Mouse (Mus musculus): Measurements from ENCODE around the gene Polr1d. TPM values are rescaled to one million over a fixed set of nuclear protein-coding genes. Genes with fewer than 3 reads are reported as not detected.

Gene Polr1d
- total and polyA plus RNA-seq, 3 experiments: 107 to 188 (median 131) TPM

- Histone ChIP-seq H3K27me3 (ENCODE audit: insufficient read depth, low read length) (peaks cover 2% of the 10 kb centered on the region; the same call in 1 of the 2 replicates), H3K4me3 (ENCODE audit: low read depth, low read length) (no peak overlapping the region), H3K36me3 (replicated peaks) (no peaks in the 10 kb centered on the region), H3K9me3 (replicated peaks) (no peaks in the 10 kb centered on the region), H3K4me1 (ENCODE audit: insufficient read depth, low read depth, low read length) (no peaks in the 10 kb centered on the region)
- ATAC-seq (ENCODE audit: extremely low read depth, insufficient number of reproducible peaks, low FRiP score, poor library complexity, severe bottlenecking): no peak
- DNase-seq (ENCODE audit: low spot score): no peak
- TF ChIP-seq GATA1 (IDR thresholded peaks at IDR 0.05; ENCODE audit: borderline replicate concordance, low read length): no peak
- TF ChIP-seq GATA2 (IDR thresholded peaks at IDR 0.05; ENCODE audit: borderline replicate concordance, low read depth, low read length): no peak
- no peak for TF ChIP-seq CTCF (IDR thresholded peaks at IDR 0.05; ENCODE audit: low read depth, low read length)
- no peak for TF ChIP-seq POLR2AphosphoS5 (IDR thresholded peaks at IDR 0.05; ENCODE audit: insufficient replicate concordance, low read depth, low read length)
- TF ChIP-seq TAL1 (conservative IDR thresholded peaks at IDR 0.05; ENCODE audit: low read depth, low read length): no peak
Observed at GRCm38 (mm10) chr5:147154806-147155371, 78.0 kb downstream of the Polr1d start.

- ATAC-seq (ENCODE audit: extremely low read depth, insufficient number of reproducible peaks, low FRiP score, poor library complexity, severe bottlenecking) (no peak), DNase-seq (ENCODE audit: low spot score) (no peak)
- TF ChIP-seq POLR2AphosphoS5 (IDR thresholded peaks at IDR 0.05; ENCODE audit: insufficient replicate concordance, low read depth, low read length) (no peak), GATA1 (IDR thresholded peaks at IDR 0.05; ENCODE audit: borderline replicate concordance, low read length) (no peak), CTCF (IDR thresholded peaks at IDR 0.05; ENCODE audit: low read depth, low read length) (no peak), TAL1 (conservative IDR thresholded peaks at IDR 0.05; ENCODE audit: low read depth, low read length) (no peak), GATA2 (IDR thresholded peaks at IDR 0.05; ENCODE audit: borderline replicate concordance, low read depth, low read length) (no peak)
- Histone ChIP-seq H3K4me1 (ENCODE audit: insufficient read depth, low read depth, low read length) (no peaks in the 10 kb centered on the region), H3K27me3 (ENCODE audit: insufficient read depth, low read length) (peaks cover 2% of the 10 kb centered on the region; the same call in 1 of the 2 replicates), H3K9me3 (replicated peaks) (no peaks in the 10 kb centered on the region), H3K4me3 (ENCODE audit: low read depth, low read length) (no peak overlapping the region), H3K36me3 (replicated peaks) (no peaks in the 10 kb centered on the region)
Observed at GRCm38 (mm10) chr5:147155449-147156133, 78.7 kb downstream of the Polr1d start.

GRCm38 (mm10) chr5:147156376-147156775, 79.5 kb downstream of the Polr1d start:
- H3K4me3 ChIP-seq (ENCODE audit: low read depth, low read length): no peak overlapping the region
- no peak for DNase-seq (ENCODE audit: low spot score)
- ATAC-seq (ENCODE audit: extremely low read depth, insufficient number of reproducible peaks, low FRiP score, poor library complexity, severe bottlenecking): no peak
- H3K36me3 ChIP-seq (replicated peaks): no peaks in the 10 kb centered on the region
- H3K27me3 ChIP-seq (ENCODE audit: insufficient read depth, low read length): peaks cover 2% of the 10 kb centered on the region; the same call in 1 of the 2 replicates
- no peaks in the 10 kb centered on the region for H3K4me1 ChIP-seq (ENCODE audit: insufficient read depth, low read depth, low read length)
- TF ChIP-seq POLR2AphosphoS5 (IDR thresholded peaks at IDR 0.05; ENCODE audit: insufficient replicate concordance, low read depth, low read length) (no peak), GATA1 (IDR thresholded peaks at IDR 0.05; ENCODE audit: borderline replicate concordance, low read length) (no peak), GATA2 (IDR thresholded peaks at IDR 0.05; ENCODE audit: borderline replicate concordance, low read depth, low read length) (no peak), CTCF (IDR thresholded peaks at IDR 0.05; ENCODE audit: low read depth, low read length) (no peak), TAL1 (conservative IDR thresholded peaks at IDR 0.05; ENCODE audit: low read depth, low read length) (no peak)
- H3K9me3 ChIP-seq (replicated peaks): no peaks in the 10 kb centered on the region

GRCm38 (mm10) chr5:147157441-147157840, 80.6 kb downstream of the Polr1d start:
- DNase-seq (ENCODE audit: low spot score) (no peak), ATAC-seq (ENCODE audit: extremely low read depth, insufficient number of reproducible peaks, low FRiP score, poor library complexity, severe bottlenecking) (no peak)
- Histone ChIP-seq H3K4me3 (ENCODE audit: low read depth, low read length) (no peak overlapping the region), H3K4me1 (ENCODE audit: insufficient read depth, low read depth, low read length) (no peaks in the 10 kb centered on the region), H3K9me3 (replicated peaks) (no peaks in the 10 kb centered on the region), H3K36me3 (replicated peaks) (no peaks in the 10 kb centered on the region), H3K27me3 (ENCODE audit: insufficient read depth, low read length) (no peaks in the 10 kb centered on the region)
- no peak for TF ChIP-seq GATA2 (IDR thresholded peaks at IDR 0.05; ENCODE audit: borderline replicate concordance, low read depth, low read length)
- TF ChIP-seq GATA1 (IDR thresholded peaks at IDR 0.05; ENCODE audit: borderline replicate concordance, low read length): no peak
- no peak for TF ChIP-seq POLR2AphosphoS5 (IDR thresholded peaks at IDR 0.05; ENCODE audit: insufficient replicate concordance, low read depth, low read length)
- TF ChIP-seq TAL1 (conservative IDR thresholded peaks at IDR 0.05; ENCODE audit: low read depth, low read length): no peak
- TF ChIP-seq CTCF (IDR thresholded peaks at IDR 0.05; ENCODE audit: low read depth, low read length): no peak

- H3K27me3 ChIP-seq (ENCODE audit: insufficient read depth, low read length): no peaks in the 10 kb centered on the region
- no peaks in the 10 kb centered on the region for H3K36me3 ChIP-seq (replicated peaks)
- no peak for ATAC-seq (ENCODE audit: extremely low read depth, insufficient number of reproducible peaks, low FRiP score, poor library complexity, severe bottlenecking)
Observed at GRCm38 (mm10) chr5:147159320-147159719, 82.5 kb downstream of the Polr1d start.

GRCm38 (mm10) chr5:147159792-147160191, 82.9 kb downstream of the Polr1d start:
- no peaks in the 10 kb centered on the region for H3K27me3 ChIP-seq (ENCODE audit: insufficient read depth, low read length)
- no peak for DNase-seq (ENCODE audit: low spot score)
- H3K36me3 ChIP-seq (replicated peaks): no peaks in the 10 kb centered on the region
- H3K4me1 ChIP-seq (ENCODE audit: insufficient read depth, low read depth, low read length): no peaks in the 10 kb centered on the region
- TF ChIP-seq TAL1 (conservative IDR thresholded peaks at IDR 0.05; ENCODE audit: low read depth, low read length): no peak
- TF ChIP-seq GATA2 (IDR thresholded peaks at IDR 0.05; ENCODE audit: borderline replicate concordance, low read depth, low read length): no peak
- no peak for TF ChIP-seq GATA1 (IDR thresholded peaks at IDR 0.05; ENCODE audit: borderline replicate concordance, low read length)
- no peak for TF ChIP-seq POLR2AphosphoS5 (IDR thresholded peaks at IDR 0.05; ENCODE audit: insufficient replicate concordance, low read depth, low read length)
- no peak for TF ChIP-seq CTCF (IDR thresholded peaks at IDR 0.05; ENCODE audit: low read depth, low read length)
- no peak overlapping the region for H3K4me3 ChIP-seq (ENCODE audit: low read depth, low read length)
- H3K9me3 ChIP-seq (replicated peaks): no peaks in the 10 kb centered on the region
- no peak for ATAC-seq (ENCODE audit: extremely low read depth, insufficient number of reproducible peaks, low FRiP score, poor library complexity, severe bottlenecking)

More at GRCm38 (mm10) chr5:147159320-147159719, 82.5 kb downstream of the Polr1d start:
- Histone ChIP-seq H3K9me3 (replicated peaks) (no peaks in the 10 kb centered on the region), H3K4me3 (ENCODE audit: low read depth, low read length) (no peak overlapping the region), H3K4me1 (ENCODE audit: insufficient read depth, low read depth, low read length) (no peaks in the 10 kb centered on the region)
- TF ChIP-seq GATA2 (IDR thresholded peaks at IDR 0.05; ENCODE audit: borderline replicate concordance, low read depth, low read length) (no peak), TAL1 (conservative IDR thresholded peaks at IDR 0.05; ENCODE audit: low read depth, low read length) (no peak), POLR2AphosphoS5 (IDR thresholded peaks at IDR 0.05; ENCODE audit: insufficient replicate concordance, low read depth, low read length) (no peak), GATA1 (IDR thresholded peaks at IDR 0.05; ENCODE audit: borderline replicate concordance, low read length) (no peak), CTCF (IDR thresholded peaks at IDR 0.05; ENCODE audit: low read depth, low read length) (no peak)
- no peak for DNase-seq (ENCODE audit: low spot score)

Other genes starting within 250 kb of the Polr1d start
- gene Rpl21, start 244.2 kb upstream of the Polr1d start, total RNA-seq (2014; fragmentation: Nextera tagmentation): 2,344 and 2,765 TPM in 2 replicates
- gene Rpl21, start 244.2 kb upstream of the Polr1d start, total RNA-seq (2017): 1,460 and 1,729 TPM in 2 replicates
- gene Rpl21, start 244.2 kb upstream of the Polr1d start, polyA plus RNA-seq (2012): 302 and 388 TPM in 2 replicates
- 19.7 and 24.1 TPM in 2 replicates for gene Rasl11a, start 232.0 kb upstream of the Polr1d start, total RNA-seq (2014; fragmentation: Nextera tagmentation)
- gene Rasl11a, start 232.0 kb upstream of the Polr1d start, total RNA-seq (2017): 126 and 139 TPM in 2 replicates
- 86.7 and 87.5 TPM in 2 replicates for gene Rasl11a, start 232.0 kb upstream of the Polr1d start, polyA plus RNA-seq (2012)
- gene Gtf3a, start 128.4 kb upstream of the Polr1d start, total RNA-seq (2014; fragmentation: Nextera tagmentation): 172 and 200 TPM in 2 replicates
- 193 and 222 TPM in 2 replicates for gene Gtf3a, start 128.4 kb upstream of the Polr1d start, total RNA-seq (2017)
- 214 and 270 TPM in 2 replicates for gene Gtf3a, start 128.4 kb upstream of the Polr1d start, polyA plus RNA-seq (2012)
- gene Mtif3, start 113.2 kb upstream of the Polr1d start, total RNA-seq (2014; fragmentation: Nextera tagmentation): 11.5 and 14.4 TPM in 2 replicates
- gene Mtif3, start 113.2 kb upstream of the Polr1d start, total RNA-seq (2017): 27.5 and 28.9 TPM in 2 replicates
- gene Mtif3, start 113.2 kb upstream of the Polr1d start, polyA plus RNA-seq (2012): 4.8 and 7.6 TPM in 2 replicates
- 28.4 and 34.4 TPM in 2 replicates for gene Lnx2, start 464 bp upstream of the Polr1d start, total RNA-seq (2014; fragmentation: Nextera tagmentation)
- gene Lnx2, start 464 bp upstream of the Polr1d start, total RNA-seq (2017): 13.1 TPM in 2 replicates
- 15.9 and 18.8 TPM in 2 replicates for gene Lnx2, start 464 bp upstream of the Polr1d start, polyA plus RNA-seq (2012)
- not detected in 2 replicates for gene Gsx1, start 111.6 kb downstream of the Polr1d start, total RNA-seq (2014; fragmentation: Nextera tagmentation)
- gene Gsx1, start 111.6 kb downstream of the Polr1d start, total RNA-seq (2017): 0.12 TPM in 1 of 2 replicates, not detected in the other
- gene Gsx1, start 111.6 kb downstream of the Polr1d start, polyA plus RNA-seq (2012): not detected in 2 replicates
- not detected in 2 replicates for gene Pdx1, start 192.9 kb downstream of the Polr1d start, total RNA-seq (2014; fragmentation: Nextera tagmentation)
- 0.12 TPM in 1 of 2 replicates, not detected in the other for gene Pdx1, start 192.9 kb downstream of the Polr1d start, total RNA-seq (2017)
- gene Pdx1, start 192.9 kb downstream of the Polr1d start, polyA plus RNA-seq (2012): not detected in 2 replicates
- not detected in 2 replicates for gene Cdx2, start 230.2 kb downstream of the Polr1d start, total RNA-seq (2014; fragmentation: Nextera tagmentation)
- gene Cdx2, start 230.2 kb downstream of the Polr1d start, total RNA-seq (2017): not detected in 2 replicates
- gene Cdx2, start 230.2 kb downstream of the Polr1d start, polyA plus RNA-seq (2012): not detected in 2 replicates
- not detected in 2 replicates for gene Urad, start 245.4 kb downstream of the Polr1d start, total RNA-seq (2014; fragmentation: Nextera tagmentation)
- gene Urad, start 245.4 kb downstream of the Polr1d start, total RNA-seq (2017): 0.17 TPM in 1 of 2 replicates, not detected in the other
- gene Urad, start 245.4 kb downstream of the Polr1d start, polyA plus RNA-seq (2012): not detected in 2 replicates

Data from G1E (cell line).